Mouse (Mus musculus): ENCODE measurements around the gene Ankrd23. TPM values are rescaled to one million over a fixed set of nuclear protein-coding genes. Genes with fewer than 3 reads are reported as not detected.

The Ankrd23 gene
- polyA plus RNA-seq (2012; rRNA removed), result 4.4 and 5.0 TPM in 2 replicates

DNA sequence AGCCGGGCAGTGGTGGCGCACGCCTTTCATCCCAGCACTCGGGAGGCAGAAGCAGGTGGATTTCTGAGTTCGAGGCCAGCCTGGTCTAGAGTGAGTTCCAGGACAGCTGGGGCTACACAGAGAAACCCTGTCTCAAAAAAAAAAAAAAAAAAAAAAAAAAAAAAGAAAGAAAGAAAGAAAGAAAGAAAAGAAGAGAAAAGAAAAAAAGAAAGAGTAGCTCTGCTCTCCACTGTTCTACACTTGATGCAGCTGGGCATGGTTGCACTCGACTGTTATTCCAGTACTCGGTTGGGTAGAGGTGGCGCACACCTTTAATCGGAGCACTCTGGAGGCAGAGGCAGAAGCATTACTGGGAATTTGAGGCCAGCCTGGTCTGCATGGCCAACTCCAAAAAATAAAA lies at the start of gene Ankrd23:
Gene Ankrd23 (minus strand): TSS at position 101 of the 400 bp plus-strand sequence.

DNA sequence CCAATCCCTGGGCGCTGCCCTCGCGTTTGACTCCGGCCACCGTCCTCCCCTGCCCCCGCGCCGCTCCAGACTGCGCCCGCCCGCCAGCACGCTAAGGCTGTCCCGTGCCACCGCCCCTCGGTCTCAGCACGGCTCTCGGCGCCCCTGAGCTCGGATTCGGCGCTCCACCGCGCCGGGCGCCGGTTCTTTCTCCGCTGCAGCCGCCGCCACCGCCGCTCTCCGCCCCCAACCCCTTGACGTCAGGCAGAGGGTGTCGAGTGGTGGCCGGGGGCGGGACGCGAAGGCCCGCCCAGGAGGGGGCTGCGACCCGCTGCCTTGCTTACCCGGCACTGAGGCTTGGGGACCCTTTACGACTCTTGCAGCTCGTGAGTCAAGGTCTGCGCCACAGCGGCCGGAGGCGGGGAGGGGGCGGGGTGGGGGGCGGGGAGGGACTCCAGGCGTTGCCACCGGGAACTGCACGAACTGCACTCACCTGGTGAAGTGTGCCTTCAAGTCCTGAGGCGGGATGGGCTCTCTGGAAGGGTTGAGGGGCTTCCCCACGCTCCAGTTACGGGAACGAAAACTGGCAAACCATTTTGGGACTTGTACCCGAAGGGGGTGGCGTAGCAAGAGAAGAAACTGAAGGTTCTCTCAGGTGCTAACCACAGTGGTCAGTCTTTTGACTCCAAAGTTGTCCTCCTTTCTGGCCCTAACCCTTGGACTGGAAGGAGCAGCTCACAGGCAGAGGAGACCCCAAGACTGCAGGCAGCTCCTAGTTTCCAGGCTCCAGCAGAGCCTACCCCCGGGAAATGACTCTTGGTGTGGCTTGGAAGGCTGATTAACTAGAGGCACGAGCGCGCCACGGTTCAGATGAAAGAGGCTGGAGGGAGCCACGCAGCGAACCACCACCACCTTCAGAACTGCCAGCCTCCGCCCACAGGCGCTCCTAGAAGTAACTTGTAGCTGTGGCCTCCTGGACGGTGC lies 21.6 kb upstream of the Ankrd23 start, which contains the start of gene Sema4c:
Gene Sema4c (minus strand): TSS at position 319 of the 963 bp plus-strand sequence.

DNA sequence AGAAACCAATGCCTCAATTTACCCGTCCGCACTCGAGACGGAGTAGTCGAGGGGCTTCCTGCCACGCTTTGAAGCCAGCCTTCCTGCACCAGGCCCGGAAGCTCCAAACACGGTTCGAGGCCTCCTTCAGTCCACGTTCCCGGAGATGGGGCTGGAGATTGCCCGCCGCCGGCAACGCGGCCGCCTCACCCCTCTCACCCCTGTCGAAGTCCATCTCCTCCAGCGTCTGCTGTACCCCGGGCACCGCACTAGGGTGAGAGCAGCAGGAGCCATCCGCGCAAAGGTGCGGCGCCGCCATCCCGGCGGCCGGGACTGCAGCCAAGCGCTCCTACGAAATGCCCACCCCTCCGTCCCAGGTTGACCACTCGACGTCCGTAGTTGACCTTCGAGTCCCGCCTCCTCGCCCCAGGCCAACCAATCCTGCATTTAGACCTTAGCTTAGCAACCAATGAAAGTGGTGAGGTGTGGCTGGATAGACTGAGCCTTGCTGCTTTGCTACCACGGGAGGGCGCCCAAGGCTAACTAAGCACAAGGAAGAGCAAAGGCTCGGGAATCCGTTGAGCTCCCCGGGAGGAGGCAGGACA lies 10.3 kb upstream of the Ankrd23 start, which contains the start of gene Ankrd39:
Gene Ankrd39 (minus strand): TSS at position 558 of the 584 bp plus-strand sequence.

GRCm38 (mm10) chr1:36539186-36539585 lies 2.5 kb upstream of the Ankrd23 start, which contains the start of gene Gm42417:
Gm42417 (minus strand) TSS chr1:36539429.

DNA sequence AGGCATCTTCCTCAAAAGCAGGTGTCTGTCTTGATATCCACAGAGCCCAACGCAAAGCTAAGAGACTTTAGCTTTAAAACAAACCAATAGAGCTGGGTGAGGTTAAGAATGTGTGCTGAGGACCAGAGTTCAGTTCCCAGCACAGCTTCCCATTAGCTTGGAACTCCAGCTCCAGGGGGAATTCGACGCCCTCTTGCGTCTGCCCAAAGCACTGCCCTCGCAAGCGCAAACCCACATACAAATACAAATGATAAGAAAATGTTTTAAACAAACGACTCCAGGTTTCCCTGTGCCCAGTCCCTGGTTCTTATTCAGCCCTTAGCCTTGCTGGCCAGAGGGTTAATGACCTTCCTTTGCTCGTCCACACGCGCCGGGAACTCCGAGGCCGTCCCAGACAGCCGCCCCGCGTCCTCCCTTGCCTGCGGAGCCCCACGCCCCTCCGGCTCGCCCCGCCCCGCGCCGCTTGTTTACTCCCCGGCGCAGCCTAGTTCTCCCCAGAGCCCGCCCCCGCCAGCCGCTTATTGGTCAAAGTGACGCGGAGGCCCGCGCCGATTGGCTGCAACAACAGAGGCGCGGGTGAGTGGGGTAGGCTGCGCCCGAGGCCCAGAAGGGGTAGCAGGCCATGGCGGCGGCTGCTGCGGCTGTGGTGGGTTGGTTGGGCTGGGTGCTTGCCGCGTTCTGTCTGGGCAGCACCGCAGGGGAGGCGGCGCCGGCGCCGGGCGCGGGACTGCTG lies 25.2 kb downstream of the Ankrd23 start, which contains the start of gene Cnnm3:
Gene Cnnm3 (plus strand): TSS at position 579 of the 733 bp plus-strand sequence.

Other genes with a start within 250 kb of the Ankrd23 start
- 2.9 and 3.4 TPM in 2 replicates for gene Arid5a, start 229.2 kb downstream of the Ankrd23 start, polyA plus RNA-seq (2012; rRNA removed)
- 12.1 and 14.2 TPM in 2 replicates for gene Kansl3, start 167.7 kb downstream of the Ankrd23 start, polyA plus RNA-seq (2012; rRNA removed)
- 0.01 and 0.02 TPM in 2 replicates for gene Fer1l5, start 164.6 kb downstream of the Ankrd23 start, polyA plus RNA-seq (2012; rRNA removed)
- 8.1 and 9.4 TPM in 2 replicates for gene Lman2l, start 91.6 kb downstream of the Ankrd23 start, polyA plus RNA-seq (2012; rRNA removed)
- gene Cnnm4, start 65.3 kb downstream of the Ankrd23 start, polyA plus RNA-seq (2012; rRNA removed), result 0.81 and 0.95 TPM in 2 replicates
- 4.0 and 4.5 TPM in 2 replicates for gene Cnnm3, start 25.0 kb downstream of the Ankrd23 start, polyA plus RNA-seq (2012; rRNA removed)
- gene Gm42417, start 2.5 kb upstream of the Ankrd23 start, polyA plus RNA-seq (2012; rRNA removed), result 0.01 TPM in 1 of 2 replicates, not detected in the other
- 4.1 and 4.4 TPM in 2 replicates for gene Ankrd39, start 10.6 kb upstream of the Ankrd23 start, polyA plus RNA-seq (2012; rRNA removed)
- 4.4 and 4.8 TPM in 2 replicates for gene Sema4c, start 21.5 kb upstream of the Ankrd23 start, polyA plus RNA-seq (2012; rRNA removed)
- 0.20 and 0.24 TPM in 2 replicates for gene Fam178b, start 146.3 kb upstream of the Ankrd23 start, polyA plus RNA-seq (2012; rRNA removed)
- gene Cox5b, start 154.6 kb upstream of the Ankrd23 start, polyA plus RNA-seq (2012; rRNA removed), result 323 and 332 TPM in 2 replicates
- gene 4933424G06Rik, start 173.3 kb upstream of the Ankrd23 start, polyA plus RNA-seq (2012; rRNA removed), result not detected in 2 replicates
- gene Actr1b, start 177.5 kb upstream of the Ankrd23 start, polyA plus RNA-seq (2012; rRNA removed), result 27.9 and 30.4 TPM in 2 replicates
- gene Zap70, start 224.9 kb upstream of the Ankrd23 start, polyA plus RNA-seq (2012; rRNA removed), result 0.22 and 0.28 TPM in 2 replicates

Measured in liver, embryonic 18 days (tissue).